Mouse (Mus musculus): ENCODE data around the gene Emx1. TPM values are rescaled to one million over a fixed set of nuclear protein-coding genes. Genes with fewer than 3 reads are reported as not detected.

The Emx1 gene
- total RNA-seq, 2 experiments from 2014 or later = not detected

DNA sequence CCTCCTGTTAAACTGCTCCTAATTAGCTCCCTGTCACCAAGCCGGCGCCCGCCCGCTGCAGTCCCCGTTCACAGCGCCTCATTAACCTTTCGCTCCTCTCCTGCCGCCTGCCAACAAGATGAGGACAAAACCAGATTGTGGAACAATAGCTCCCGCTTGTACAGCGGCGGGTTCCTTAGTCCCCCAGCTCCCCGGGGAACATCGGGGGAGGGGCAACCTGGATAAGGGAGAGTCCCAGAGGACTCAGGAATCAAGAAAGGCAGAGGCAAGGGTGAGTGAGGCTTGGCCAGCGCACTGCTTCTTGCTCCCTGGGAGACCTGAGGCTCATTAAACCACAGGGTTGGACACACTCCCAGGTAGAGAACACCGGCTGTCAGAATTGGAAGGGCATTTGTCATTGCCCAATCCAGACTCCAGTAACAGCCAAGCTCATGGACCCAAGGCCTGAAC, 37.2 kb downstream of the Emx1 start:
- DNase-seq = no peak
- intact Hi-C loops (cut with DNase I) = no loop called here

DNA sequence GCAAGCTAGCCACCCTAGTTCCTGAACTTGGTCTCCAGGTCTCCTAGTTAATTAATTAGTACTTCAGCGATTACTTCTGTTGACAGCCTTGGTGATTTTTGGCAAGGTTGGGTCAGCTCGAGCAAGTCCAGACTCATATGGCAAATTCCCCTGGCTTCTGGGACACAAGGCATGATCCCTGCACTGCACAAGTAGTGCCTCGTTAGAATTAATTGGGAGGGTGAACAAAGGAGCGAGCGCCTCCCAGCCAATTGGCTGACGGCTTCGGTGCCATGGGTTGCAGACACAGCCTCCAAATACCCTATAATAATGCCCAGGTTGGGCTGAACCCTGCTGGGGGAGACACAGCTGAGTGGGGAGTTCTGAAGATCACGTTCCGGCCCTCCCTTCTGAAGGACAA, 39.3 kb downstream of the Emx1 start:
- DNase-seq = no peak
- intact Hi-C loops (cut with DNase I) = no loop called here

DNA sequence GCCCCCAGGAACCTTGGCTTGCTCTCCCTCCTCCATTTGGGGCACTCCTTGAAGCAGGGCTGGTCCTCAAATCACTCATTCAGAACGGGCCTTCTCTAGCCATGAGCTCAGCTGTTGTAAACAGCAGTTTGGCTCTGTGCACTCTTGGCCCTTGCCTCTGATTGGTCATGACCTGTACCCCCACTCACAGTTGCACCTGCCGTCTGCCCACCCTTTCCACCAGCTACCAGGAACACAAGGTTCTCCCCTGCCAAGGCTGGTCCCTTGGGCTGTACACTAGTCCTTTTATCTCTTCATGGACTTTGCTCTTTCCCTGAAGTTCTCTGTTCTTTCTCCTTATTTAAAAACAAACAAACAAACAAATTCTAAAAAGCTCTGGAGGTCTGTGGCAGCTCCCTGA, 40.3 kb downstream of the Emx1 start:
- DNase-seq = no peak
- intact Hi-C loops (cut with DNase I) = no loop called here

DNA sequence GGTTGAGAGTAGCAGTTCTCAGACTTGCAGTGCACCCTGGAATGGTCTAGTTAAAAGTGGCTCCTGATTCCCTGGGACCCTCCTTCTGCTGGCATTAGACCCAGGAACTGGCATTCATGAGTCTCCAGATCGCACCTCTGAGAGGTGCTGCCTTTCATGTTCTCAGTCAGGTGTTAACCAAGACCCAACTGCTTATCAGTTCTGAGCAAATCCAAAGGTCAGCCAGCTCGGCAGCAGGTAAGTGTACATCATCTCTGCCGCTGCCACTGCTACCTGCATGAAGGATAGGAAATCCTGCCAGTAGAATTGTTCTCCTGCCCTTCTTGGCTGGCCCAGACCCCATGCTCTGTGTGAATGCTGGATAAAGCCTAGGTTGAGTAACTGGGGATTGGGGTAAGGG, 43.5 kb downstream of the Emx1 start:
- intact Hi-C loops (cut with DNase I) = no loop called here
- no peak for DNase-seq

DNA sequence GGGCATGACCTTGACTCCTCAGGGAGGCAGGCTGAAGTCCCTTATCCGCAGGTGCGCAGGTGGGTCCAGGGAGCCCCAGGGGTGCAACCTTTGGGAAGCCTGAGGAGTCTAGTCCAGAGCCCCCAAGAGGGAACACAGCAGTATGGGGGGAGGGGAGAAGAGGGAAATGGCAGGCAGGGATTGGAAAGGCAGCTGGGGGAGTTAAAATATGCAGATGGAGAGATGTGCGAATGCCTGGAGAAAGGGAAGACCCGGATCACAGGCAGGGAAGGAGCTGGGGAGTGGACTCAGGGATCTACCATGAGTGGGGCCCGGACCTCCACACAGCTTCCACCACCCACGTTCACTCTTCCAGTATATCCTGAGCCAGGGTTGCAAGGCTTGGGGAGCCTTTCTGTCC, 44.2 kb downstream of the Emx1 start:
- DNase-seq = no peak
- intact Hi-C loops (cut with DNase I) = no loop called here

DNA sequence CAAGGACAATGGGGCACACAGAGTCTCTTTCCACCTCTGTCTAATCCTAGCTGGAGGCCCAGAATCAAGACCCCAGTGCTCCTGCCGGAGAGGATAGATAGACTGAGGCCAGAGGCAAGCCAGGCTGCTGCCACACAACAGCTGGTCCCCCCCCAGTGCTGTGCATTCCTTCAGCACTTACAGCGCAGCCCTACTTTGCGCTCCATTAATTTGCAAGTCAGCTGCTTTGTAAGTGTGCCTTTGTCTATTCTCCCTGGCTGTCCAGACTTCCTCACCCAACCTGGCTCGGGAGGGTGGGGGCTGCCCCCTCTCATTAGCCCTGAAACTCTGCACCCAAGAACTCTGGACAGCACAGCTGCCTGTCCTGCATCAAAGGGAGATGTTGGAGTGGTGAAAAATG, 44.8 kb downstream of the Emx1 start:
- intact Hi-C loops (cut with DNase I) = no loop called here
- no peak for DNase-seq

DNA sequence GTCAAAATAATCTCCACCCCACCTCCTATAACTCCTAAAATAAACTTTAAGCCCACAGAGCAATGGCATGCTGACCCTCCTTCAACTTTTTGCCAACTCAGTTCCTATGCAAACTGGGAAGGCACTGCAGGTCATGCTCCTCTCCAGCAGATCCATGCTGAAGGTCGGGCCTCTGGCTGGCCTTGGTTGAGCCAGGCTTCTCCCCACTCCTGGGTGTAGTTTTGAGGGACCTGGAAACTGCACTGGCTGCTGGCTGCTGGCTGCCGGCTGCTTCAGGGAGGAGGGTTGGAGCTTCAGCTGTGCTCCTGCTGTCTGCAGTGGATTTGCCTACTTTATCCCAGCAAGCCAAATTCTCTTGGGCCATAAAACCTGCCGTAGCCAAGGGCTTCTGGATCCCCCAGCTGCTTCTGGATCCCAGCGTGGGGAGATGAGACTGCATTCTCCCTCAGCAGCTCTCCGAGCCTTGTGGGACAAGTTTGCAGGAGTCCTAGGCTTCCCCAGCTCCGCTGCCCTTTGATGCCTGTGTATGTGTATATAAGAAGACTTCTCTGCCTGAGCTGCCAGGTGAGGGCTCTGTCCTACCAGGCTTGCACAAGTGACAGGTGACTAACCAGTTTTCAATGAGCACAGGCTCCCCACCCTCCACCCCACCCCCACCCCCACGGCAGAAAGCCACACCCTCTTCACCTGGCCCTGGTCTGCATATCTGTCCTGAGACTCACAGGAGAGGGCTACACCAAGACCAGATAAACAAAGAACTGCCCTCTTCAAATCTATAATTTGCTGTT, 45.8 kb downstream of the Emx1 start:
- peak in 1 of 2 experiments; percentile 6 for DNase-seq
- intact Hi-C loops (cut with DNase I) = no loop called here

DNA sequence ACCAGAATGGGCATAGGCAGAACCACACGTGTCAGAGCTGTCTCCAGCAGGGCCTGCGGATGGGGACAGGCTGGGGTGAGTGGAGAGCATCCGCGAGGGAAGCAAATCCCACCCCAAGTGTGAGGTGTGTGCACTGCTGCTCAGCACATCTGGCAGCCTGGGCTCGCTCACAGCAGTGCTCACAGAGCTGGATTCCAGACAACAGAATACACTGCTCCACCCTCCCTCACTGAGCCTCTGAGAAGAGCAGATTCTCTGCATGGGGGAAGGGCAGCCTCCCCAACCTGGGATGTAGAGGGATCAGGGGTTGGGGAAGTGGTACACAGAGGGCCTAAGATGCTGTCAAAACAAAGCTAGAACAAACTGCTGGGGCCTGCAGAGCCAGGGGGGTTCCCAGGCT, 47.6 kb downstream of the Emx1 start:
- intact Hi-C loops (cut with DNase I) = no loop called here
- DNase-seq = no peak

DNA sequence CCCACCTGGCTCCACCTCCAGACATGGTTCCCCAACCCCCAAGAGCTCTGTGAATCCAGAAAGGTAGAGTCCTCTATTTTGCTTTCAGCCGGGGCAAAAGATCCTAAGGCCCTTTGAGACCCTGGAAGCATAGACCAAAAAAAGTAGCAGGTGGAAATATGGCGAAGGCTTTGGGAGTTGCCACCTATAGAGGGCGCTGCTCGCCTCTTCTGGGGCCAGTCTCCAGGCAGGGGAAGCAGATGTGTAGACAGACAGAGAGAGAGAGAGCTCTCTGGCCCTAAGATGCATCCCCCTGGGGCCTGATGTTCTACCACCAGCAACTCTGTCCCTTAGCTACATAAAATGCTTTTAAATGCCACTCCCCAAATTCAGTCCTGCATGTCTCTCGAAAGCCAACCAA, 49.8 kb downstream of the Emx1 start:
- peak; percentile 30 to 46 for DNase-seq
- intact Hi-C loops (cut with DNase I) = no loop called here

DNA sequence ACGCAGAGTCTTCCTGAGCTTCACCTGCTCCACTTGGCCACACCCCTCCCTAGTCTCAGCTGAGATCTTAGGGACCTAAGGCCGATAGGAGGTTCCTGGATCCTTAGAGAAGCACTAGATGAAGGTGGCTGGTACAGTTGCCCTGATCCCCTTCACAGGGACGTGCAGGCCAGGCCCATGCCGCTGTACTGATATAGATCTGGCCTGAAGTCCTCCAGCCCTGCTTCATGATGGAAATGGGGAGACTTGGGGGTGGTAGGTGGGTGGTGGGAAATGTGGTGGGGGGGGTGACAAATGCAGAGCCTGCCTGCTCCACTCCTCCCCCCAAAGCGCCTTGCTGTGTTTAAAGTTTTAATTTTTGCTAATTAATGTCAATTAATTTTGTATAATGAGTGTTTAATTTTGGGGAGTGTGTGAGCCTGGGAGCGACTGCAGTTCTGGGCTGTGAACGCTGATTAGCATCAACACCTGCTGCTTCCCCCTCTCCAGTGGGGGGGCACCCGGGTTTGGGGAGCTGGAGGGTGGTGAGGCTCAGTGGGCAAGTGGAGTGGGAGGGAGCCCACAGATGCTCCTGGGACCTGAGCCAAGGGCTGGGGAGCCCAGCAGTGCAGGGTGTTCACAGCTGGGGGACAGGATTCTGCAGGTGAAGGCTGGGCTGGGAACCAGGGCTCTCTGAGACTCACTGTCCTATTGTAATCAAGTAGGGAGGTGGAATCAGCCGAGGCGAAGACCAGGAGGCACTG, 50.5 kb downstream of the Emx1 start:
- intact Hi-C loops (cut with DNase I) = loop anchor here (2.0 kb wide), 1 partner anchor 77 kb away; no protein-coding TSS in a partner anchor

DNA sequence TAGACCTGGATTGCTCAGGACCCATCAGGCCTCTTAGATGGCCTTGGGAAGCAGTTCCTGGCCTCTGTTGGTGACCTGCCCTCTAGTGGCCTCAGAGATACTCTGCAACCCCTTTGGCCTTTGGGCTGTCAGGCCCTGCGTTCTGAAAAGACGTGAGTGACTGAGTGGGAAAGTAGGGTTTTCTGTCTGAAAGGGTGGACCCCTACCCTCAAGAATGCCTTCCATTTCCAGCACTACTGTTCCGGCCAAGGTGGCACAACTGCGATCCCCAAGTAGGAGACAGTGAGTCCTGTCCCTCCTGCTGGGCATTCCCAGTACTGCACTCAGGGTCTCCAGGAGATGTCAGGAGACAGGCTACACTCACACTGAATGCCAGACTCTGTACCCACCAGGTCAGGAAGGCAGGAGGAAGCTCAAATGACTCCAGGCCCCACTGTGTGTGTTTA, 51.8 kb downstream of the Emx1 start:
- intact Hi-C loops (cut with DNase I) = loop anchor here (2.0 kb wide), 1 partner anchor 78 kb away; no protein-coding TSS in a partner anchor
- DNase-seq = peak; percentile 72 to 83

More for the DNA sequence above, 50.5 kb downstream of the Emx1 start:
- DNase-seq = no peak

DNA sequence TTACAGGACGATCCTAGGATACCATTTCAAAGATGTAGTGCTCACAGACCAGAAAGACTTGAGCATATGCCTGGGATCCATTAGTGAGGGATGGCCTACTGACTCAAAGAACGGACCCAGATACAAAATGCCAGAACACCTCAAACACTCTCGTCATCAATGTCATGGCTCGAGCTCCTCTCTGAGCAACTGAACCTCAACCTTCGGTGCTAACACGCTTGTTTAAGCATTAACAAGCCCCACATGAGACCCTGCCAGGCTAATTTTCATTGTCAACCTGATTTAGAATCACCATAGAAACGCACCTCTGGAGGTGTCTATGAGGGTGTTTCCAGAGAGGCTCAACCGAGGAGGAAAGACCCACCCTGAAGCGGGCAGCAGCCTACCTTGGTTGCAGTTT, 62.6 kb downstream of the Emx1 start:
- DNase-seq = no peak
- intact Hi-C loops (cut with DNase I) = no loop called here

DNA sequence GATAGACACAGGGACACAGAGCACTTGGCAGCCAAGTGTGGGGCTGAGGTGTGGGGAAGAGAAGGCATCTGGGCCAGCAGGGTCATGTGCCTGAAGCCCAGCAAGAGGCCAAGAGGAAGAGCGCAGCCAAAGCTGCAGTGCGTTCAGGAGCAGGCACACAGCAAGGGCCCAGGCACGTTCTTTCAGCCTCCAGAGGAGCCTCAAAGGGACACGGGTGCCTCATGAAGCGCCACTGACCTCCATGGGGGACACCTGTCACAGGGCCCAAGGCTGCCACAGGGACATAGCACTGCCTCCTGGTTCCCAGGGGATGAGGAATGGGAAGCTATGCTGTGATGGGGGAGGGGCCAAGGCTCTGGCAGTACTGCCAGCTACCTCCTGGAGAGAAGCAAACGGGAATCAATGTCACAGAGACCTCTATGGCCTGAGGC, 63.6 kb downstream of the Emx1 start:
- intact Hi-C loops (cut with DNase I) = no loop called here
- peak; percentile 29 to 33 for DNase-seq

DNA sequence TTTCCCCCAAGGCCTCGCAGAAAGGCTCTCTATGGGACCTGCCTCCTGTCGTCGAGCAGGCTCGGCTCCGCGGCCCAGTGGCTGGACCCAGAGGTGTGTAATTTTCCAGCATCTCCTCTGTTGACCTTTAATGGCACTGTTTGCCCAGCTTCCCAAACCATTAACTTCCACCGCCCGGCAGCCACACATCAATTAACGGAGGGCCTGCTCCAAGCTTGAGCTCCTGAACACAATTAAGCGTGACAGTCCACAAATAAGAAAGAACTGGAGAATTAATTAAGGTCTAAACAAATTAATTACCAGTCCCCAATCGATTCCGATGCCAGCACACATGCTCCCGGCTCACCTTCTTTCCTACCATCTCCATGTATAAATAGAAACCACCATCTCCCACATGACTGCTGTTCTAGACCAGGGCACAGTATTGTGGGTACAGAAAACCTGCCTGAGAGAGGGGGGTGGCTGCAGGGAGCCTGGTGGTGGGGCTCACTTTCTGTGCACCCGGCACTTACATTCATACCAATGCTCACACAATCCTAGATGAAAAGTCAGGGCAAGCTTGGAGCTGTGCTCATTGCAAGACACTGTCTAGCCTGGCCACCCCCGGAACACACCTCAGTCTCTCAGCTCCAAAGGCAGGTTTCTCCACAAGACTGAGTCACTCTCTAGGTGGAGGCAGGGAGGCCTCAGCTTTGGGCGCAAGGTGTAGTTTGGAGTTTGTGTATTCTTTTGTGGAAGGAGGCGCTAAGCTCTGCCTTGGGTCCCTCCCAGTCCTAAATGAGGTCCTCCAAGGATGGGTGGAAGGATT, 65.2 kb downstream of the Emx1 start:
- intact Hi-C loops (cut with DNase I) = no loop called here
- no peak for DNase-seq

DNA sequence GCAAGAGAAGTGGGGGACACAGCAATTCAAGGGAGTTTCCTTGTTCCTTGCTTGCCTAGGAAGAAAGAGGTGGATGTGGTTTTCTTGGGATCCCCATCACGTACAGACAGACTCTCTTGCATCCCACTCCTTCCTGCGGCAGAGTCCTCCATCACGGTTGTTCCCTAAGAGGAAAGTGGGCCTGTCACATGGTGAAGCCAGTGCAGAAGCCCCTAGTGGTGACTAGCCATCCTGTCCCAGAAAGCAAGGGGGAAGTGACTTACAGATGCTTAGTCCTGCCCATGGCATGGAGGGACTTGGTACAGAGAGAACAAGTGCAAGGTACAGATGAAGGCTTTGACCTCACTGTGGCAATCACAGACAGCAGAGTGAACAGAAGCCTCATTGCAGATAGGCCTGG, 66.0 kb downstream of the Emx1 start:
- intact Hi-C loops (cut with DNase I) = no loop called here
- DNase-seq = no peak

Other genes starting within 250 kb of the Emx1 start
- 10 to 100 TPM; 21.2 to 21.9 TPM for gene Exoc6b, start 117.9 kb upstream of the Emx1 start, total RNA-seq (2021)
- 10 to 100 TPM; 57.3 to 58.7 TPM for gene Spr, start 49.7 kb upstream of the Emx1 start, total RNA-seq (2021)
- gene Sfxn5, start 146.0 kb downstream of the Emx1 start, total RNA-seq (2021) = 1 to 10 TPM; 3.9 to 5.7 TPM
- gene Rab11fip5, start 187.2 kb downstream of the Emx1 start, total RNA-seq (2021) = 10 to 100 TPM; 53.9 to 54.0 TPM
- gene Noto, start 236.4 kb downstream of the Emx1 start, total RNA-seq (2021) = not detected
- gene Smyd5, start 244.6 kb downstream of the Emx1 start, total RNA-seq (2021) = 1 to 10 TPM; 5.1 to 6.6 TPM